In genomic region chr12:86893326-86894183, GRCm38 (mm10) we compare ENCODE assay signal across 8 mouse cellular contexts. TPM values are rescaled to one million over a fixed set of nuclear protein-coding genes. Genes with fewer than 3 reads are reported as not detected.
DNase-seq lines count a peak whose midpoint lies in the region; ATAC-seq and TF ChIP-seq lines count a peak whose summit lies in the region.

No protein-coding gene starts in this region.

- no peak for TF ChIP-seq POLR2A in testis, adult 2 months (IDR thresholded peaks at IDR 0.05; ENCODE audit: control insufficient read depth, low read depth, low read length)

- H3K27ac ChIP-seq in testis, adult 2 months (ENCODE audit: control insufficient read depth, insufficient read depth, low read depth, low read length): peak overlapping the region; percentile 82
- H3K27ac ChIP-seq in heart, embryonic 13.5 days (replicated peaks): peak overlapping the region; percentile 100
- peak overlapping the region; percentile 92 for H3K27ac ChIP-seq in limb, embryonic 10.5 days
- peak overlapping the region; percentile 99 for H3K27ac ChIP-seq in midbrain, embryonic 14.5 days (replicated peaks; ENCODE audit: low read depth, low read length)

- no peak overlapping the region for H3K4me3 ChIP-seq in testis, adult 2 months (ENCODE audit: control insufficient read depth, low read depth, low read length)
- peak overlapping the region; percentile 55 for H3K4me3 ChIP-seq in heart, embryonic 13.5 days
- peak overlapping the region; percentile 55 for H3K4me3 ChIP-seq in limb, embryonic 10.5 days
- peak overlapping the region; percentile 32 for H3K4me3 ChIP-seq in midbrain, embryonic 14.5 days (replicated peaks; ENCODE audit: low read depth, low read length)

- no peaks in the 10 kb centered on the region for H3K27me3 ChIP-seq in testis, adult 2 months (ENCODE audit: control insufficient read depth, insufficient read depth, low read length)
- no peaks in the 10 kb centered on the region for H3K27me3 ChIP-seq in heart, embryonic 13.5 days (replicated peaks)
- H3K27me3 ChIP-seq in limb, embryonic 10.5 days (ENCODE audit: low read depth, poor library complexity, severe bottlenecking): peaks cover 9% of the 10 kb centered on the region; the same call in 1 of the 2 replicates
- H3K27me3 ChIP-seq in midbrain, embryonic 14.5 days (ENCODE audit: control insufficient read depth, insufficient read depth, low read length): no peaks in the 10 kb centered on the region

- peak overlapping the region; percentile 83 for H3K4me2 ChIP-seq in heart, embryonic 13.5 days
- H3K4me2 ChIP-seq in midbrain, embryonic 14.5 days (ENCODE audit: low read length): peak overlapping the region; percentile 77

- H3K9me3 ChIP-seq in heart, embryonic 13.5 days: no peaks in the 10 kb centered on the region
- no peaks in the 10 kb centered on the region for H3K9me3 ChIP-seq in limb, embryonic 10.5 days (replicated peaks)
- no peaks in the 10 kb centered on the region for H3K9me3 ChIP-seq in midbrain, embryonic 14.5 days (ENCODE audit: control insufficient read depth, low read length)

- peaks cover 26% of the 10 kb centered on the region for H3K4me1 ChIP-seq in testis, adult 2 months (ENCODE audit: control insufficient read depth, insufficient read depth, low read length)
- peaks cover 94% of the 10 kb centered on the region for H3K4me1 ChIP-seq in heart, embryonic 13.5 days
- H3K4me1 ChIP-seq in limb, embryonic 10.5 days: peaks cover 96% of the 10 kb centered on the region
- peaks cover 92% of the 10 kb centered on the region for H3K4me1 ChIP-seq in midbrain, embryonic 14.5 days (ENCODE audit: control insufficient read depth, insufficient read depth, low read length)

- no peaks in the 10 kb centered on the region for H3K36me3 ChIP-seq in testis, adult 2 months (ENCODE audit: control insufficient read depth, insufficient read depth, low read length)
- no peaks in the 10 kb centered on the region for H3K36me3 ChIP-seq in heart, embryonic 13.5 days
- H3K36me3 ChIP-seq in limb, embryonic 10.5 days: no peaks in the 10 kb centered on the region
- H3K36me3 ChIP-seq in midbrain, embryonic 14.5 days (ENCODE audit: control insufficient read depth, insufficient read depth, low read length): no peaks in the 10 kb centered on the region

- DNase-seq in testis, postnatal 10 days (ENCODE audit: low spot score): no peak
- peak; percentile 50 for DNase-seq in embryo, embryonic 11 days
- no peak for DNase-seq in limb, embryonic 10.5 days (ENCODE audit: low spot score)
- peak; percentile 75 for DNase-seq in midbrain, embryonic 14.5 days
- no peak for DNase-seq in B cell, adult 2 months
- no peak for DNase-seq in layer of hippocampus, adult 9-11 months

- H3K9ac ChIP-seq in heart, embryonic 13.5 days: peak overlapping the region; percentile 86
- H3K9ac ChIP-seq in midbrain, embryonic 14.5 days (replicated peaks; ENCODE audit: low read length): peak overlapping the region; percentile 64

- 4% methylated on average over 20 of the region's 20 CpGs for WGBS in heart, embryonic 13.5 days
- under 1% methylated on average over 20 of the region's 20 CpGs for WGBS in limb, embryonic 10.5 days
- under 1% methylated on average over 20 of the region's 20 CpGs for WGBS in midbrain, embryonic 14.5 days

- no peak for ATAC-seq in heart, embryonic 13.5 days (ENCODE audit: extremely low read depth, insufficient number of reproducible peaks, low FRiP score, low TSS enrichment)
- ATAC-seq in midbrain, embryonic 14.5 days (ENCODE audit: low FRiP score, low TSS enrichment): 0 out of 2 replicates have a peak, but pooled peaks have one; percentile 1

- no peak for TF ChIP-seq CTCF in testis, adult 2 months (IDR thresholded peaks at IDR 0.05; ENCODE audit: control insufficient read depth, insufficient read depth, insufficient replicate concordance, low read depth, low read length)

RNA-seq across cellular contexts. Expression of gene Irf2bpl, which starts 9.0 kb away (rescaled TPM):
- 2.8 and 3.2 TPM in 2 replicates for polyA plus RNA-seq in testis, adult 2 months (2012; rRNA removed)
- 32.7 and 34.1 TPM in 2 replicates for polyA plus RNA-seq in heart, embryonic 13.5 days (2015; fragmentation: Nextera tagmentation; extraction: Ambion mirVana)
- polyA plus RNA-seq in limb, embryonic 10.5 days (2016; fragmentation: Nextera tagmentation; extraction: Ambion mirVana): 11.9 and 22.6 TPM in 2 replicates
- 71.6 and 80.2 TPM in 2 replicates for polyA plus RNA-seq in midbrain, embryonic 14.5 days (2014; fragmentation: Nextera tagmentation; extraction: Ambion mirVana)

RNA-seq across cellular contexts. Expression of gene Cipc, which starts 53.3 kb away (rescaled TPM):
- 42.7 and 45.6 TPM in 2 replicates for polyA plus RNA-seq in testis, adult 2 months (2012; rRNA removed)
- 18.4 and 21.3 TPM in 2 replicates for polyA plus RNA-seq in heart, embryonic 13.5 days (2015; fragmentation: Nextera tagmentation; extraction: Ambion mirVana)
- polyA plus RNA-seq in limb, embryonic 10.5 days (2016; fragmentation: Nextera tagmentation; extraction: Ambion mirVana): 31.8 and 37.7 TPM in 2 replicates
- 42.5 and 61.0 TPM in 2 replicates for polyA plus RNA-seq in midbrain, embryonic 14.5 days (2014; fragmentation: Nextera tagmentation; extraction: Ambion mirVana)

Comparison
In these comparisons a context has a peak if more than half of its experiments do, and no peak if none do; other contexts are left out.
1. DNase-seq: peak in embryo, embryonic 11 days (single experiment) and midbrain, embryonic 14.5 days (single experiment); none in testis, postnatal 10 days (single experiment), limb, embryonic 10.5 days (single experiment), B cell, adult 2 months (0 of 2) and layer of hippocampus, adult 9-11 months (single experiment).
2. Peak in every context shown above with its lines, with median percentiles within 50 percentile points of each other: H3K27ac ChIP-seq.